Mouse (Mus musculus) lung, postnatal 10 days (tissue): ENCODE measurements around the gene Ninl.
"Not testable (repeated sequence)": the region's sequence is repeated elsewhere in the genome, so short reads cannot be mapped to it uniquely, and the experiment has no call there.

Experiments used
- DNase-seq: peaks from one replicate; pipeline ENCODE4 v3.0.0; 2021

The Ninl gene

GRCm38 (mm10) chr2:150947880-150948611 lies 91.1 kb downstream of the Ninl start:
- not testable (repeated sequence) for DNase-seq

DNA sequence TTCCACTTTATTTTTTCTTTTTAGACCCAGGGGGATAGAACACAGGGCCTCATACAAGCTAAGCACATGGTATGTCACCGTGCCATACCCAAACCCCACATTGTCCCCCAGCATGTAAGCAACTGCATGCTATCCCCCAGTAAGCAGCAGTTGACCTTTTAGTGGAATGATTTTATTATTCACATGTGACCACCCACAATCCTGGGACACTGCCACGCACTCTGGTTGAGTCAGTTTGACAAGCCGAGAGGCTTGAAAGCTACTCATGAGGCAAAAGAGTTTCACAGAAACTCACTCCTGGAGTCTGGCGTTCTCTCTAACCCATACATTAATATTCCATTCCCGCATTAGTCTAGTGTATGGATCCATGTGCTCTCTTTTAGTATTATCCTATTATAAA lies 91.8 kb downstream of the Ninl start:
- DNase-seq, result not testable (repeated sequence)

DNA sequence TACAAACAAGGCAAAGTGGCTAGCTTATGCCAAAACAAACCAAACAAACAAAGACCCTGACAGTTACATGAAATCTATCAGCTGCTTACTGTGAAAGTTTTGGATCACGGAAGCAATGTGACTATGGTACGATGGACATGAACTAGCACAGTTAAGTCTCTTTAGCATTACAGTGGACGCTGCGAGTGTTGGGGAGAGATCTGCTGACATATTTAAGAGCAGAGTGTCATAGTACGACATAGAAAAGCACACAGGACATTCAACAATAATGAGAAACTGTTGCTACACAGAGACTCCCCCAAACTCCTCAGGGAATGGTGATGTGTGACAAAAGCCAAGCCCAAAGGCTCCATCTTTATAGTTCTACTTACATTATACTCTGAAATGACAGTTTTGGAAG lies 95.2 kb downstream of the Ninl start:
- no peak for DNase-seq

DNA sequence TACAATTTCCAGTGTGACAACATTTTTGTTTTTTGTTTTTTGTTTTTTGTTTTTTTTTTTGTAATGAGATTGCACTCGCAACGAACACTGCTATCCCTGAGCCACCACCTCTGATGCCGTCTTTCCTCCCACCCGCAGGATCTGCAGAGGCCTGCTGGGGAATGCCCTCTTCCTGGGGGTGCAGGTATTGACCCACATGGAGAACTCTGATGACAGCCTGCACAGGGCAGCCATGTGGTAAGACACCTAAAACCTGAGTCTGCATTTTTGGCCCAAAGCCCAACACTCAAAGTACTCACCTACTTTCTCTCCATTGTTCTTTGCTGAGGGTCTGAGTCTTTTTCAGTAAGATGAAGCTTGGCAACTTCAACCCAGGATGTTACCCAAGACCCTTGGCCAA lies 104.5 kb downstream of the Ninl start:
- no peak for DNase-seq

- DNase-seq, result no peak
These were observed 105.7 kb downstream of the Ninl start for GRCm38 (mm10) chr2:150933482-150933881.

DNA sequence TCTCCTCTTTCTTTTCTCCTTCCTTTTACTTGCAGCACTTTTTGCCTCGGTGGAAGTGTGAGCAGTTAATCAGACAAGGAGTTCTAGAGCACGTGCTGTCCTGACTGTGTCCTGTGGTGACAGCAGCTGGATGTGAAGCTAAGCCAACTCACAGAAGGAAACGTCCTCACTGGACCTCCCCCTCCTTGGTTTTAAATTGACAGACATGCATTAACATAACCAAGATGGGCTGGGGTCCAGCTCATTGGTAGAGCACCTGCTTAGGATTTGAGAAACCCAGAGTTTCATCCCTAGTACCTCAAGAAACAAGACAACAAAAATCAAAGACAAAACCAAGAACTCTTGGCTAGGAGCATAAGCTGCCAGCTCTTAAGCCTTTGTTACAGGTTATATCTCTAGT lies 108.4 kb downstream of the Ninl start:
- no peak for DNase-seq

- DNase-seq, result no peak
These were observed 110.0 kb downstream of the Ninl start for GRCm38 (mm10) chr2:150929156-150929555.

- DNase-seq, result no peak
These were observed 112.0 kb downstream of the Ninl start for GRCm38 (mm10) chr2:150927038-150927720.

DNA sequence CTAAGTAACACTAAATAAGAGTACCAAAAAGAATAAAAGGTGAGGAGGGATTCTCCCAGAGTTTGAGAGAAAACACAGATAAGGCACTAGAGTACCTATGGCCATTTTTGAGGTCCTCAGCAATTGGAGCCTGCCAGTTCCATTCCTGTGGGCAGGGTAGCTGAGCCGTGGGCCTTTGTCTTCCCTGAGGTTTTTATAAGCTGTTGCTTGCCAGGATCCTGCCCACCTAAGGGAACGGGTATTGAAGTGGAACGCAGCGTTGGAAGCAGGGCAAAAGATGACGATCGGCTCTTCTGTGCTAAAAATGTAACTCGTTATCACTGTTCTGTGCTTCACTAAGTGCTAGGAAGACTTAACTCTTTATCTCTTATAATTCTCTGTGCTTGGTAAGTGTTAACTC lies 115.7 kb downstream of the Ninl start:
- no peak for DNase-seq

DNA sequence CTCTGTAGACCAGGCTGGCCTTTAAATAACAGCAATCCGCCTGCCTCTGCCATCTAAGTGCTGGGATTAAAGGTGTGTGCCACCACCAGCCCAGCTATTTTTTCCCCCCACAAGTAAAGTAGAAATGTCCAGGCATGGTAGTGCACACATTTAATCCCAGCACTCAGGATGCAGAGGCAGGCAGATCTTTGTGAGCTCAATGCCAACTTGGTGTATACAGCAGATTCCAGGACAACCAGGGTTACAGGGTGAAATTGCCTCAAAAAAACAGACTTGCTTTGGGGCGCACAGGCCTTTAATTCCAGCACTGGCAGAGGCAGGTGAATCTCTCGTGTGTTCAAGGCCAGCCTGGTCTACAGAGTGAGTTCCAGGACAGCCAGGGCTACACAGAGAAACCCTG lies 116.2 kb downstream of the Ninl start:
- no peak for DNase-seq

DNA sequence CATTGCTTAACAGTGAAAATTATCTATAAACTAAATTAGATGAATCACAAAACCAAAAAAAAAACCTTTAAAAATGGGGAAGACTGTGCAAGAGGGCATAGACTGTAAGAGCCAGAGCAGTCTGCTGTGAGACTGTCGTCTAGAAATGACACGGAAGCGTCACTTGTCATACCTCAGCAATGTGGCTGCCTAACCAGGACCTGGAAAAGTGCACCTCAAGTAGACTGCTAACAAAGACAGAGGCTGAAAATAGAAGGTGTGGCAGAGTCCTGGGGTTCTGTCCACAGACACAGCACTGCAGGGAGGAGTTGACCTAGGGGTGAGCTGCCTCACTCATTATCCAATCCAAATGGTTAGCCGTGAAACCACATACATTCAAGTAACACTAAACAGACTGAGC lies 117.0 kb downstream of the Ninl start:
- no peak for DNase-seq

GRCm38 (mm10) chr2:150921697-150922096 lies 117.5 kb downstream of the Ninl start:
- DNase-seq, result no peak

DNA sequence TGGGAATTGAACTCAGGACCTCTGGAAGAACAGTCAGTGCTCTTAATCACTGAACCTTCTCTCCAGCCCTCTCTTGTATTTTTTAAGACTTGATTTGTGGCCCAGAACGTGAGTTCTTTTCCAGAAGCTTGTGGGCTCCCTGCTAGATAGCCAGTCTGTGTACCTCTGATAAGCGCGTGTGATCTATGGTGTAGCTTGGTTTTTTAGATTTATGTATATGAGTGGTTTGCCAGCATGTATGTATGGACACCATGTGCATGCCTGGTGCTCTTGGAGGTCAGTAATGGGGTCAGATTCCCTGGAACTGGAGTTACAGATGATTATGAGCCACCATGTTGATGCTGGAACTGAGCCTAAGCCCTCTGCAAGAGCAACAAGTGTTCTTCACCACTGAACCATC lies 118.6 kb downstream of the Ninl start:
- DNase-seq, result no peak

DNA sequence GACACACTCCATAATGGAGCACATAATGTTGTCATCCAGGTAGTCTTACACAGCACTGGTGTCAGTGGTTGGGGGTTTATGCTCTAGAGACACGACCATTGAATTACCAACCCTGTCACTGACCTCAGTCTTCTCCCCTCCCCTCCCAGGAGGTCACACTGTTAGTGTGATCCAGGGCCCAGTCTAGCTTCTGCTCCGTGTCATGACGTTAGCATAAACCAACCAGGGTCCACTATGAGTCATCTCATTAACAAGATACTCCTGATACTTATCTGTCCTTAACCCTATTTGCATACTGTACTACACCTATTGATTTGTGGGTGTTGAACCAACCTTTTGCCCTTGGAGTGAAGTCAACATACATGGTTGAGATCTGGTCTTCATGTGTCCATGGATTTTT lies 120.5 kb downstream of the Ninl start:
- DNase-seq, result no peak

DNA sequence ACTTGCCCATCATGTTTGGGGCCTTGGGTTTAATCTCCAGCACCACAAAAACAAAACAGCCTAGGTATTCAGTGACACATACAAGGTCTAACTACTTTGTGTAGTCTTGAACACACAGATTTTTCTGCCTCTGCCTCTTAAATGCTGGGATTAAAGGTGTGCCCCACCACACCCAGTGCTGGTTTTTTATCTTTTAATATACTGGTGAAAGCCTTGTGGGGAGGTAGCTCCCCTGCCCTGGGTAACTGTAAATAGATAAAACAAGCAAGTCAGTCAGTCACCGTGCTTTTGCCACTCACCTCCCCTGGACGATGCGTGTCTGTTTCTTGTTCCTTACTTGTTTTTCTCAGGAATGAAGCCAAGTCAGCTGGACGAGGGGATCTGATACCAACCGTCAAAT lies 123.4 kb downstream of the Ninl start:
- DNase-seq, result no peak

- DNase-seq, result no peak
These were observed 124.2 kb downstream of the Ninl start for GRCm38 (mm10) chr2:150914781-150915515.

DNA sequence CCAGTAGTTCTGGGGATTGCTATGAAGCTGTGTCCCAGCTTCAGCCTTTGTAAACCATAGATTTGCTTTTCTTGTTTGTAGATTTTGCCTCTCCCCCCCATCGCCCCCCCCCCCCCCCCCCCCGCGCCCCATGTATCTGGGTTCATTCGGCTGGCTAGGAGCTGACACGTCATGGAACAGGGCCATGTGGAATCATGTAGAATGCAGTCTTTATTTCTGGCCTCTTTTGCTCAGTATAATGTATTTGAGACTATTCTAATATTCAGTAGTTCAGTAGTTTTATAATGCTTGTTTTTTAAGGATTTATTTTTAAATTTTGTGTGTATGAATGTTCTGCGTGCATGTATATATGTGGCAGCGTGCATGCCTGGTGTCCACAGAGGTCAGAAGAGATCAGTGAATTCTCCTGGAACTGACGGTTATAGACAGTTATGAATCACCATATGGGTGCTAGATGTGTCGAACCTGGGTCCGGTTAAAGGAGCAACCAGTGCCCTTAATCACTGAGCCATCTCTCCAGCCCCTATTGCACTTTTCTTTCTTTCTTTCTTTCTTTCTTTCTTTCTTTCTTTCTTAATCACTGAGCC lies 128.8 kb downstream of the Ninl start:
- DNase-seq, result no peak

- DNase-seq, result peak; percentile 97
These were observed 129.6 kb downstream of the Ninl start for GRCm38 (mm10) chr2:150909429-150910039.

- DNase-seq, result not testable (repeated sequence)
These were observed 130.3 kb downstream of the Ninl start for GRCm38 (mm10) chr2:150908881-150909280.

DNA sequence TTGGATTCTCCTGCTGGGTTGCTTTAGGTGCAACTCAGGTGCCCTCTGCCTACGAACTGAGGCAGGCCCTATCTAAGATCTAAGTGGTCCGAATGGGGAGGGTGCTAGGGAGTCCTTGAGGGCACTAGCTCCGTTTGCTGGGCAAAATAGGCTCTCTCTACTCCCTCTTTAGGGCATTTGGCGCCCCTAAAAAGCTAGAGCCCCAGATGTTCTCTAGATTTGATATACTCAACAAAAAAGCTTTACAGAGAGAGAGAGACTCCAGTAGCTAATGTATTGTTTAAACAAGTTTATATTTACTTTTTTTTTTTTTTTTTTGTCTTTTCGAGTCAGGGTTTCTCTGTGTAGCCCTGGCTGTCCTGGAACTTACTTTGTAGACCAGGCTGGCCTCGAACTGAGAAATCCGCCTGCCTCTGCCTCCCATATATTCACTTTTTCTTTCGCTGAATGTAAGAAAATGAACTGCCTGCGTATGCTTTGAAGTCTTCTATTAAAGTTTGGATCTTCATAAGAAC lies 134.2 kb downstream of the Ninl start, which contains the start of gene Gins1:
TSS of gene Gins1 (plus strand) at position 465 of the 515 bp plus-strand sequence.
- no peak for DNase-seq

- DNase-seq, result peak; percentile 99
These were observed 134.8 kb downstream of the Ninl start, which contains the start of gene Abhd12 for GRCm38 (mm10) chr2:150904272-150904935. Abhd12 (minus strand) TSS chr2:150904741.

DNA sequence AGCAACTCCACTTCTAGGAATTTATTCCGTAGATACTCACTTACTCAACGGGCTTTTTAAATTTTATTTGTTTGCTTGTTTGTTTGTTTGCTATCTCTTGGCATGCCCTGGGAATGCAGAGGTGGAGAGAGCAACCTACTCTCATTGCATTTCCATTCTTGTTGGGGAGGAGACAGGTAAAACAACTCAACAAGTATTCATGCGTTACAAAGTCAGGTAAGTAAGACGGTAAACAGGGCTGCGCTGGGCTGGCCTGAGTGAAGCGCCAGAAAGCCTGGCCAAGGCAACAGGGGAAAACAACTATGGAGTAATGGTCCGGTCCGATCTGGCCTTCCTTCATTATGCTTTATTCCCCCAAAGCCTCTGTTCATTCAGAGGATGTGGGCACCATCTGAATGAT lies 136.8 kb downstream of the Ninl start:
- no peak for DNase-seq
